Mouse (Mus musculus) ES-E14 (cell line): Measurements from ENCODE around the gene Rnf8.

Experiments
- CHD2 ChIP-seq: IDR thresholded peaks from 2 replicates; pipeline ENCODE4 v1.6.1; 2014; ENCODE audit warnings: mild to moderate bottlenecking, low read depth, low read length, inconsistent platforms
- ZNF384 ChIP-seq: IDR thresholded peaks from 2 replicates; pipeline ENCODE4 v1.6.1; 2012; ENCODE audit warnings: low read depth, low read length, inconsistent platforms

- no peak for TF ChIP-seq CHD2
- no peak for TF ChIP-seq ZNF384
Observed at GRCm38 (mm10) chr17:29595891-29596770, 18.5 kb upstream of the Rnf8 start.
